Mouse (Mus musculus): ENCODE data around the gene Smyd4. TPM values are rescaled to one million over a fixed set of nuclear protein-coding genes. Genes with fewer than 3 reads are reported as not detected.

Smyd4 gene
- polyA plus RNA-seq, 1 experiment = 1.1 TPM

DNA sequence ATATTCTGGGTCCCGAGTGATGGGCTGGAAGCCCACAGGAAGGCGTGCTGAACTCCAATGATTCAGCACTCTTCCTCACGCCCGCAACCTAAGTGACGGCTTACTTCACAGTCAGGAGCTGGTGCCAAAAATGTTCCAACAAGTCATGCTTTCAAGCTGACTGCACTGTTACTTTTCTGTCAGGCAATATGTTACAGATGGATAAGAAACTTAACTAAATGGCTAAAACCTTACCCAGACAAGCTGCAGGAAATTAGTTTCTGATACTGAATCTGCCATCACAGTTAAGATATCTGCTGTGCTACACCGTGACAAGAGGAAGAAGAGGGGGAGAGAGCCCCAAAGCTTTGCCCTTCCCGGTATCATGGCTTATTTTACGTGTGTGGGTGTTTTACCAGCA is 34.4 kb upstream of the Smyd4 start:
- TF ChIP-seq POLR2A (IDR thresholded peaks at IDR 0.05; ENCODE audit: borderline replicate concordance, control insufficient read depth, low read depth, low read length) (no peak), CTCF (IDR thresholded peaks at IDR 0.05; ENCODE audit: control insufficient read depth, insufficient read depth, low read length) (no peak)
- H3K27ac ChIP-seq (ENCODE audit: control insufficient read depth, insufficient read depth, low read depth, low read length, poor library complexity) = no peak overlapping the region
- WGBS = 52% methylated on average over 8 of the region's 8 CpGs
- no peak overlapping the region for H3K4me3 ChIP-seq (replicated peaks; ENCODE audit: control insufficient read depth, low read depth, low read length)
- no peaks in the 10 kb centered on the region for H3K4me1 ChIP-seq (ENCODE audit: control insufficient read depth, insufficient read depth, low read length)

DNA sequence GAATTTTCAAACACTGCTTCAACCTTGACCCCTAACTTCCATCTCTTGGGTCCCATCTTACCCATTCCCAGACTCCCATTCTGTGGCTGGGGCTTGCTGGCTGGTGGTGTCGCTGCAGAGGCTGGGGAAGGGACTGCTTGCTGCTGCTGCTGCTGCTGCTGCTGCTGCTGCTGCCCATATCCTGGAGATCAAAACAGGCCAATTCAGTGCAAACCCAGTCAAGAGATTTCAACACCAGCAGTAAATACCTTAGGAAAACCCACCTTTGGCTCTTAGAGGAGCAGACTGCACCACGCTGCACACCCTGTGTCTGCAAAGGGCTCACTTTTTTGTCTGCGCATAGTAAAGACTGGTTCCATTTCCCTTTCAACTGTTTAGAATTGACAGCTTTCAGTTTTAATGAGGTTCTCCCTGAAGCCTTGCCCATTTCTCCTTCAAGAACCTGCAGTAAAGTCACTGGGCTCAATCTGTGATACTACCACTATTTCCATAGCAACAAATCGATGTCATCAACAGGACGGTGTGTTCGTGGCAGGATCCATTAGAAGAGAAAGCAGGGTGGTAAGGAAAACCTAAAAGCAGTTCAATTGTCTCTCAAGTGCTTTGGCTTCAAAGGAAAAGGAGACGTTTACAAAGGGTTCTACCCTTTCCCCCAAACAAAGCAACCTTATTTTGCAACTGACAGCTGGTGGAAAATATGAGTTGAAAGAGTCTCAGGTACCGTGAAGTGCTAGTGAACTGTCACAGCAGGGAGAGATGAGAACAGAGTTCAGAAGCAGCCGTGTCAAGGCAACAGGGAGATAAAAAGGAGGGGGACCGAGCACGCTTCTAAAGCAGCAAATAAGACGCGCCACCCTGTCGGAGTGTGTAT is 29.6 kb upstream of the Smyd4 start:
- no peak for TF ChIP-seq CTCF (IDR thresholded peaks at IDR 0.05; ENCODE audit: control insufficient read depth, insufficient read depth, low read length)
- WGBS = 87% methylated on average over 14 of the region's 14 CpGs
- H3K4me1 ChIP-seq (ENCODE audit: control insufficient read depth, insufficient read depth, low read length) = no peaks in the 10 kb centered on the region
- H3K4me3 ChIP-seq (replicated peaks; ENCODE audit: control insufficient read depth, low read depth, low read length) = no peak overlapping the region
- no peak overlapping the region for H3K27ac ChIP-seq (ENCODE audit: control insufficient read depth, insufficient read depth, low read depth, low read length, poor library complexity)

DNA sequence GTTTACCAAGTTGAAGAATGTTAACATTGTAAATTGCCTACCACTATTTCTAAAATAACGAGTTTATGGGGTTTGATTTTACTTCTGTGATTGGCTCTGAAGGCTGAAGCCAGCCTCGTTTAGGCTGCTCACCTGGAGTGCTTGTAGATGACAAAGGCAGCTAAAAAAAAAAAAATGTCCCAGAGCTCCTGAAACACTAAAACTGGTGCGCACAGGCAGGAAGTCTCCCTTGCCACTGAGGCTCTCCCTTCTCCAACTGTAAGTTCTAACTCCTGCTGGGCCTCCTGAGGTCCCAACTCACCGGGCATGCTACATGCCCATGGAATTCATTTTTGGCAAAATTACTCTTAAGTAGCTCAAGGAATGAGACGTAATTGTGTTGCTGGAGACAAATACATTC is 29.0 kb upstream of the Smyd4 start:
- WGBS = 90% methylated on average over 5 of the region's 5 CpGs
- Histone ChIP-seq H3K27ac (ENCODE audit: control insufficient read depth, insufficient read depth, low read depth, low read length, poor library complexity) (no peak overlapping the region), H3K4me1 (ENCODE audit: control insufficient read depth, insufficient read depth, low read length) (no peaks in the 10 kb centered on the region), H3K4me3 (replicated peaks; ENCODE audit: control insufficient read depth, low read depth, low read length) (no peak overlapping the region)
- TF ChIP-seq POLR2A (IDR thresholded peaks at IDR 0.05; ENCODE audit: borderline replicate concordance, control insufficient read depth, low read depth, low read length) (no peak), CTCF (IDR thresholded peaks at IDR 0.05; ENCODE audit: control insufficient read depth, insufficient read depth, low read length) (no peak)

DNA sequence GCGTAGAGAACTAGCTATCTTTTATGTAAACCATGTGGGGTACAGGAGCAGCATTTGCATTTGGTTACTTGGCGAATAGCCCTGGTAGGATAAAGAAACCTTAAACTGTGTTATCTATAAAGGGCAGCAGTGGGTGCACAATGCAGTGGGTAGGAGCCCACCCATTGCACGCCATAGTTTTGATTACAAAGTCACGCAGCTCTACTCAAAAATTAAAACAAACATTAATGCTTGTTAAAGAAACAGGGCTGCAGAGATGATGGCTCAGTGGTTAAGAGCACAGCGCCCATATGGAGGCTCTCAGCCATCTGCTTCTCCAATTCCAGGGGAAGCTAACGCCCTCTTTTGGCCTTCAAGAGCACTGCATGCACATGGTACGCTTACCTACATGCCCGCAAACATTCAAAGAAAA is 24.9 kb upstream of the Smyd4 start:
- Histone ChIP-seq H3K27ac (ENCODE audit: control insufficient read depth, insufficient read depth, low read depth, low read length, poor library complexity) (no peak overlapping the region), H3K4me1 (ENCODE audit: control insufficient read depth, insufficient read depth, low read length) (no peaks in the 10 kb centered on the region; the same call in 1 of the 2 replicates), H3K4me3 (replicated peaks; ENCODE audit: control insufficient read depth, low read depth, low read length) (no peak overlapping the region)
- WGBS = 69% methylated on average over 8 of the region's 8 CpGs
- 0 out of 2 replicates have a peak, but pooled peaks have one; percentile 1 for TF ChIP-seq CTCF (IDR thresholded peaks at IDR 0.05; ENCODE audit: control insufficient read depth, insufficient read depth, low read length)
- TF ChIP-seq POLR2A (IDR thresholded peaks at IDR 0.05; ENCODE audit: borderline replicate concordance, control insufficient read depth, low read depth, low read length) = no peak

DNA sequence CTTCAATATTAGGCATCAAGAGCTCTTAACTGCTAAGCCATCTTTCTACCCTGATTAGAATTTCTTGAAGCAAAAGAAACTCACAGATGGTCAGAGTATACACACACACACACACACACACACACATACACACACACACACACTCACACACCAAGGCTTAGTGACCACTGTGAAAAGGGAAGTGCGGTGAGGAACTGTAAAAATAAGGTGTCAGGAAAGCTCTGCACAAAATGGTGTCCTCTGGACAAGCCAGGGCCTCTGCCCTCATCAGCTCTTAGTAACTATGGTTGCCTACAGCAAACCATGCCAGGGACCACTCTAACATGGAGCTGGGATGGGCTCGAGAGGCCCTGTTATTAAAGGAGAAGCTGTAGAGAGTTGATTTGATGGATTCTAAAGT is 23.8 kb upstream of the Smyd4 start:
- Histone ChIP-seq H3K27ac (ENCODE audit: control insufficient read depth, insufficient read depth, low read depth, low read length, poor library complexity) (no peak overlapping the region), H3K4me1 (ENCODE audit: control insufficient read depth, insufficient read depth, low read length) (no peaks in the 10 kb centered on the region; the same call in 1 of the 2 replicates), H3K4me3 (replicated peaks; ENCODE audit: control insufficient read depth, low read depth, low read length) (no peak overlapping the region)
- TF ChIP-seq CTCF (IDR thresholded peaks at IDR 0.05; ENCODE audit: control insufficient read depth, insufficient read depth, low read length) = no peak
- TF ChIP-seq POLR2A (IDR thresholded peaks at IDR 0.05; ENCODE audit: borderline replicate concordance, control insufficient read depth, low read depth, low read length) = no peak
- WGBS = 64% methylated on average over 2 of the region's 2 CpGs

GRCm38 (mm10) chr11:75325116-75325968 is 22.9 kb upstream of the Smyd4 start:
- WGBS = 78% methylated on average over 16 of the region's 16 CpGs
- H3K27ac ChIP-seq (ENCODE audit: control insufficient read depth, insufficient read depth, low read depth, low read length, poor library complexity) = no peak overlapping the region
- no peak overlapping the region for H3K4me3 ChIP-seq (replicated peaks; ENCODE audit: control insufficient read depth, low read depth, low read length)
- TF ChIP-seq POLR2A (IDR thresholded peaks at IDR 0.05; ENCODE audit: borderline replicate concordance, control insufficient read depth, low read depth, low read length) (no peak), CTCF (IDR thresholded peaks at IDR 0.05; ENCODE audit: control insufficient read depth, insufficient read depth, low read length) (no peak)
- no peaks in the 10 kb centered on the region; the same call in 1 of the 2 replicates for H3K4me1 ChIP-seq (ENCODE audit: control insufficient read depth, insufficient read depth, low read length)

DNA sequence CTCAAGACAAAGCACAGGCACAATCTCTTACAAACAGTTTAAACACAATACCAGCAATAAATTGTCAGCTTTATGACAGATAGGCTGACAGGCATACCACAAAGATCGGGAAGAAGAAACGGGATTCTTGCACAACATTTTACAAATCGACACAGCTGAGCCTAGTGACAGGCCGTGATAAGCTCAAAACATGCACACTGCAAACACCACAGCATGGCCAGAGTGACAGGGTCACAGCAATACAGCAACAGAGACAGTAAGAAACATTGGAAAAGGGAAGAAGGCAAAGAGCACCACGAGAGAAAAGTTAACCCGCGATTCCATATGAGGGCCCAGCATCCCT is 22.3 kb upstream of the Smyd4 start:
- no peak overlapping the region for H3K4me3 ChIP-seq (replicated peaks; ENCODE audit: control insufficient read depth, low read depth, low read length)
- TF ChIP-seq POLR2A (IDR thresholded peaks at IDR 0.05; ENCODE audit: borderline replicate concordance, control insufficient read depth, low read depth, low read length) (no peak), CTCF (IDR thresholded peaks at IDR 0.05; ENCODE audit: control insufficient read depth, insufficient read depth, low read length) (no peak)
- 43% methylated on average over 7 of the region's 7 CpGs for WGBS
- no peaks in the 10 kb centered on the region; the same call in 1 of the 2 replicates for H3K4me1 ChIP-seq (ENCODE audit: control insufficient read depth, insufficient read depth, low read length)
- H3K27ac ChIP-seq (ENCODE audit: control insufficient read depth, insufficient read depth, low read depth, low read length, poor library complexity) = no peak overlapping the region

GRCm38 (mm10) chr11:75336676-75337075 is 11.6 kb upstream of the Smyd4 start:
- Histone ChIP-seq H3K4me1 (ENCODE audit: control insufficient read depth, insufficient read depth, low read length) (peaks cover 1% of the 10 kb centered on the region; the same call in 1 of the 2 replicates), H3K27ac (ENCODE audit: control insufficient read depth, insufficient read depth, low read depth, low read length, poor library complexity) (peak overlapping the region; percentile 18; the same call in 1 of the 2 replicates), H3K4me3 (replicated peaks; ENCODE audit: control insufficient read depth, low read depth, low read length) (no peak overlapping the region)
- WGBS = 30% methylated on average over 8 of the region's 8 CpGs
- TF ChIP-seq POLR2A (IDR thresholded peaks at IDR 0.05; ENCODE audit: borderline replicate concordance, control insufficient read depth, low read depth, low read length) (no peak), CTCF (IDR thresholded peaks at IDR 0.05; ENCODE audit: control insufficient read depth, insufficient read depth, low read length) (no peak)

All from bone marrow, adult 2 months (tissue).